Mouse (Mus musculus) heart, adult 2 months (tissue): ENCODE data around the gene Ccdc12.

Experiments used
- CTCF ChIP-seq: fragments of 200-600 bp; IDR thresholded peaks from 2 replicates; pipeline ENCODE4 v1.8.1; 2022; ENCODE audit warnings: antibody characterized with exemption, mild to moderate bottlenecking, moderate library complexity
- POLR2A ChIP-seq: fragments of 200-500 bp; IDR thresholded peaks from 2 replicates; pipeline ENCODE4 v1.6.1; 2011; ENCODE audit warnings: mild to moderate bottlenecking, low read depth, low read length, control low read depth; ENCODE audit not compliant: insufficient read depth

- TF ChIP-seq CTCF, result peak; percentile 75
- TF ChIP-seq POLR2A, result no peak
Observed at GRCm38 (mm10) chr9:110631191-110631590, 25.1 kb upstream of the Ccdc12 start.
